Mouse (Mus musculus): ENCODE data around the gene Siglech. TPM values are rescaled to one million over a fixed set of nuclear protein-coding genes. Genes with fewer than 3 reads are reported as not detected.
A peak's percentile ranks its signal among the peaks of the same experiment; 100 is the strongest.
"Not testable (repeated sequence)": the region's sequence is repeated elsewhere in the genome, so short reads cannot be mapped to it uniquely, and the experiment has no call there.

The Siglech gene
- polyA plus RNA-seq, 1 experiment from 2014 or later: 0.33 TPM

DNA sequence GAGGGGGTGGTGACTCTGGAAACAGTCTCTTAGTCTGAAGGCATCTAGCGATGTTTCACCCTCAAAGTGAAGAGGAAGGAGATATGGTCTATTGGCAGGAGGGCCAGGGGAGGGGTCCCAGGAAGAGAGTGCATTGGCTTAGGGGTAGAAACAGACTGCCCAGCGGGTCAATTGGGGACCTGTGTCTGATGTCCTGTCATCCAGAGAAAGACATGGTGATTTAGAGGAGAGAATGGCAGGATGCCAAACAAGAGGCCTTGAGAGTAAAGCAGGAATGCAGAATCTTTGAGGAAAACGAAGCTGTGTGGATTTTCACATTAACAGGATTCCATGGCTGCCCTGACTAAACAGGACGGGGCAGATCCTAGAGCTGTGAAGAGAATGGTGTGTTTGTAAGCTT lies 12.0 kb downstream of the Siglech start:
- Histone ChIP-seq H3K9me3 (replicated peaks; ENCODE audit: control insufficient read depth, low read length) (no peaks in the 10 kb centered on the region), H3K9ac (ENCODE audit: low read length) (no peak overlapping the region), H3K4me1 (ENCODE audit: control insufficient read depth, insufficient read depth, low read length) (no peaks in the 10 kb centered on the region), H3K4me3 (ENCODE audit: low read length) (no peak overlapping the region), H3K4me2 (ENCODE audit: low read depth, low read length) (no peak overlapping the region), H3K27ac (ENCODE audit: low read length) (no peak overlapping the region), H3K36me3 (ENCODE audit: control insufficient read depth, insufficient read depth) (no peaks in the 10 kb centered on the region), H3K27me3 (ENCODE audit: control insufficient read depth, insufficient read depth, low read length) (no peaks in the 10 kb centered on the region)
- WGBS: 34% methylated on average over 4 of the region's 4 CpGs
- ATAC-seq (replicated peaks; ENCODE audit: extremely low read depth, insufficient read depth, low FRiP score): no peak

DNA sequence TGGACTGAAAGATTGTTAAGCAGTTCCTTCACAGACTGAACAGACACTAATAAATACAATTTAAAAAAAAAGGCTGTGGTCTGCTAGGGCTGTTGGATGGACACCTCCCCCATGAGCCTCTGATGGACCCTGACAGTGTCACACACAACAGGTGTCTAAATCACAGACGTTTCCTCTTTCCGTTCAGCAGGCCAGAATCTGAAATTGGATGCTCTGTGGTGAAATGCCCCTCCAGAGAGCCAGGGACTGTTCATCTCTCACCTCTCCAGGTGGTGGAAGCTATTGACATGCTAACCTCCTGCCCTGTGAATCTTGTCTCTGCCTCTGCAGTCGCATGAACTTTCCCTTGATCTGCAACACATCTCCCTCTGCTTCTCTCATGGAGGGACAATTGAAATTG lies 14.5 kb downstream of the Siglech start:
- ATAC-seq (replicated peaks; ENCODE audit: extremely low read depth, insufficient read depth, low FRiP score): no peak
- Histone ChIP-seq H3K4me1 (ENCODE audit: control insufficient read depth, insufficient read depth, low read length) (no peaks in the 10 kb centered on the region), H3K4me3 (ENCODE audit: low read length) (no peak overlapping the region), H3K9ac (ENCODE audit: low read length) (no peak overlapping the region), H3K27ac (ENCODE audit: low read length) (no peak overlapping the region), H3K36me3 (ENCODE audit: control insufficient read depth, insufficient read depth) (no peaks in the 10 kb centered on the region), H3K9me3 (replicated peaks; ENCODE audit: control insufficient read depth, low read length) (no peaks in the 10 kb centered on the region), H3K4me2 (ENCODE audit: low read depth, low read length) (no peak overlapping the region), H3K27me3 (ENCODE audit: control insufficient read depth, insufficient read depth, low read length) (no peaks in the 10 kb centered on the region)
- WGBS: 54% methylated on average over 3 of the region's 3 CpGs

DNA sequence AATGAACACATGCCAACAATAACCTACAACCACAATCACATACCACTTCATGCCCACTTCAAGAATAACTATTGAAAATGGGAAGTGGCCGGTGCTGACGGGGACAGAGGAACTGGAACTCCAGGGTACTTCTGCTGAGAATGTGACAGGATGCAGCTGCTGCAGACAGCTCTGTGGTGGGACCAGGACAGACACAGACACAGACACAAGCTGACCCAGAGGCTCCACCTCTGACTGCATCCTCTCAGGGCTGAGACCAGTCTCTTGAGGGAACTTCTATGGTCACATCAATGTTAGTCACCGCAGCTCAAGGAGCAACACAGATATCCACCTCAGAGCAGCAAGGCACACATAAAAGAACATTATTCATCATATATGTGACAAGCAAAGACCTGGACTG lies 16.6 kb downstream of the Siglech start:
- H3K4me1 ChIP-seq (ENCODE audit: control insufficient read depth, insufficient read depth, low read length): no peaks in the 10 kb centered on the region
- no peak overlapping the region for H3K4me3 ChIP-seq (ENCODE audit: low read length)
- whole genome bisulfite sequencing: 42% methylated on average over 3 of the region's 3 CpGs
- H3K36me3 ChIP-seq (ENCODE audit: control insufficient read depth, insufficient read depth): no peaks in the 10 kb centered on the region
- H3K27me3 ChIP-seq (ENCODE audit: control insufficient read depth, insufficient read depth, low read length): no peaks in the 10 kb centered on the region
- H3K4me2 ChIP-seq (ENCODE audit: low read depth, low read length): no peak overlapping the region
- H3K27ac ChIP-seq (ENCODE audit: low read length): no peak overlapping the region
- H3K9me3 ChIP-seq (replicated peaks; ENCODE audit: control insufficient read depth, low read length): no peaks in the 10 kb centered on the region
- ATAC-seq (replicated peaks; ENCODE audit: extremely low read depth, insufficient read depth, low FRiP score): no peak
- no peak overlapping the region for H3K9ac ChIP-seq (ENCODE audit: low read length)

DNA sequence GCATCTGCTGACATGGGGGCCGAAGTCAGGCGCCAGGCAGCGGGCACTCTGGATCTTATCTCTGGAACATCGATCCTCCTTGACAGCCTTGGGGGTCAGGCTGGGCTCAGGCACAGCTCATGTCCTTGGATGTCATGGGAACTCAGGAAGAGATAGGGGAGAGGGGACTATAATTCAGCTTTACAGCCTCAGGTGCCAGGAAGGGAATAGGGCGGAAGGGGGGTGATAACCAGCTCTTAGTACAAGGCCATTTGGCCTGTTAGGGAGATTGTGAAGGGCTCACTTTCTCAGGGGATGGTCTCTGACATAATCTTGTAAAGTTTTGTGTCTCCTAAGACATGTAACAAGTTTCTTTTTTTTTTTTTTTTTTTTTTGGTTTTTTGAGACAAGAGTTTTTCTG lies 22.6 kb downstream of the Siglech start:
- not testable (repeated sequence) for H3K9ac ChIP-seq (ENCODE audit: low read length); H3K9me3 ChIP-seq (replicated peaks; ENCODE audit: control insufficient read depth, low read length); ATAC-seq (replicated peaks; ENCODE audit: extremely low read depth, insufficient read depth, low FRiP score); H3K36me3 ChIP-seq (ENCODE audit: control insufficient read depth, insufficient read depth); H3K4me3 ChIP-seq (ENCODE audit: low read length); H3K27ac ChIP-seq (ENCODE audit: low read length); H3K4me2 ChIP-seq (ENCODE audit: low read depth, low read length); H3K27me3 ChIP-seq (ENCODE audit: control insufficient read depth, insufficient read depth, low read length)
- 55% methylated on average over 5 of the region's 5 CpGs for WGBS
- peaks cover 11% of the 10 kb centered on the region for H3K4me1 ChIP-seq (ENCODE audit: control insufficient read depth, insufficient read depth, low read length)

DNA sequence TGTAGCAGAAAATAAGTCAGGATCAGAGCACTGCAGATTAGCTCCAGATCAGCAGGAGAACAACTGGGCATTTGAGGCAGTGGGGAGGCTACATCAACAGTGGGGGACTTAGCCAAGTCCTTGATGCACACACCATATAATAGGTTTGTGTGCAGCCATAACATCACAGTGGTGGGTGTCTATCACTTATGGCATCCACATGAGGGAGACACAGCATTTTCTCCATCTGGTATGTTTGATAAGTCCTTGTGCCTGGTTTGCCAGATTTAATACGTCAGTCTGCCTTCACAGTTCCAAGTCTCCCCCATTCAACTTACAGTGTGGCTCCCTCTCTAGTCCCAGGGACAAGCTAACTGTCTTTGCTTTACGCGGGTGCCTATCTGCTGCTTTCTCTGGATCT lies 24.3 kb downstream of the Siglech start:
- 71% methylated on average over 3 of the region's 3 CpGs for WGBS
- no peak for ATAC-seq (replicated peaks; ENCODE audit: extremely low read depth, insufficient read depth, low FRiP score)
- peaks cover 13% of the 10 kb centered on the region for H3K36me3 ChIP-seq (ENCODE audit: control insufficient read depth, insufficient read depth)

DNA sequence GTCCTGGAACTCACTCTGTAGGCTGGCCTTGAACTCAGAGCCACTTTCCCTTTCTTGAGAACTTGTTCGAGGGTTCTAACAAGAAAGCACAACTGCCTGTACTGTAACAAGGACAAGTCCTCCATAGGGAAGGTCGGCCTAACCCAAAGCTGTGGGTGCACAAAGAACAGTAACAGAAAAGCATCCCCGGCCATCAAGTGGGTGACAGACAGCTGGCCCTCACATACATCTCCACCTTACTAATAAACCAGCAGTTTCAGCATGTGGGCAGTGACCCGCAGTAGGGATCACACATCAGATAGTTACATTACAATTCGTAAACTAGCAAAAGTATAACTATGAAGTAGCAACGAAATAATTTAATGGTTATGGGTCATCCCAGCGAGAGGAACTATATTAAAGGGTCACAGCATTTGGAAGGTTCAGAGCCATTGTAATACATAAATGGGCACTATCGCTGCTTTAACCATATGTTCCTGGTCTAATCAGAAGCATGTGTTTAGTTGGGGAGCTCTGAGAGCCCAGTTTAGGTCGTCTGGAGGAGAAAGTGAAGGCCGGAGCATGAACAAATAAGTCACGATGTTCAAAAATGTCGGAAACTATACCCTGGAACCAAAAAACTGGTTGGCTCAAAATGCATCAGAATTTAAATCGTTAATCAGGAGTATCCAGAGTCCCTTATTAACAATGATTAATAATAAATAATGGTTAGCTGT lies 25.4 kb downstream of the Siglech start:
- Histone ChIP-seq H3K4me3 (ENCODE audit: low read length) (peak overlapping the region; percentile 89), H3K4me1 (ENCODE audit: control insufficient read depth, insufficient read depth, low read length) (peaks cover 11% of the 10 kb centered on the region), H3K9ac (ENCODE audit: low read length) (peak overlapping the region; percentile 70), H3K9me3 (replicated peaks; ENCODE audit: control insufficient read depth, low read length) (no peaks in the 10 kb centered on the region), H3K36me3 (ENCODE audit: control insufficient read depth, insufficient read depth) (peaks cover 18% of the 10 kb centered on the region), H3K27me3 (ENCODE audit: control insufficient read depth, insufficient read depth, low read length) (no peaks in the 10 kb centered on the region), H3K27ac (ENCODE audit: low read length) (no peak overlapping the region), H3K4me2 (ENCODE audit: low read depth, low read length) (peak overlapping the region; percentile 70)
- WGBS: 34% methylated on average over 13 of the region's 13 CpGs
- no peak for ATAC-seq (replicated peaks; ENCODE audit: extremely low read depth, insufficient read depth, low FRiP score)

More for the DNA sequence above, 24.3 kb downstream of the Siglech start:
- Histone ChIP-seq H3K9ac (ENCODE audit: low read length) (no peak overlapping the region), H3K27me3 (ENCODE audit: control insufficient read depth, insufficient read depth, low read length) (no peaks in the 10 kb centered on the region), H3K9me3 (replicated peaks; ENCODE audit: control insufficient read depth, low read length) (no peaks in the 10 kb centered on the region), H3K4me3 (ENCODE audit: low read length) (no peak overlapping the region), H3K4me1 (ENCODE audit: control insufficient read depth, insufficient read depth, low read length) (peaks cover 11% of the 10 kb centered on the region), H3K27ac (ENCODE audit: low read length) (no peak overlapping the region), H3K4me2 (ENCODE audit: low read depth, low read length) (no peak overlapping the region)

- Histone ChIP-seq H3K9me3 (replicated peaks; ENCODE audit: control insufficient read depth, low read length) (no peaks in the 10 kb centered on the region), H3K27ac (ENCODE audit: low read length) (peak within 1 kb of the TSS; percentile 69), H3K4me3 (ENCODE audit: low read length) (peak within 1 kb of the TSS; percentile 89), H3K27me3 (ENCODE audit: control insufficient read depth, insufficient read depth, low read length) (no peaks in the 10 kb centered on the region), H3K9ac (ENCODE audit: low read length) (peak within 1 kb of the TSS; percentile 93), H3K4me2 (ENCODE audit: low read depth, low read length) (peak within 1 kb of the TSS; percentile 70), H3K36me3 (ENCODE audit: control insufficient read depth, insufficient read depth) (peaks cover 22% of the 10 kb centered on the region), H3K4me1 (ENCODE audit: control insufficient read depth, insufficient read depth, low read length) (peaks cover 11% of the 10 kb centered on the region)
- under 1% methylated on average over 51 of the region's 51 CpGs for WGBS
- ATAC-seq (replicated peaks; ENCODE audit: extremely low read depth, insufficient read depth, low FRiP score): peak; percentile 99
Observed at GRCm38 (mm10) chr7:55793952-55794603, 26.1 kb downstream of the Siglech start, which contains the start of gene Tubgcp5. TSS of gene Tubgcp5 (plus strand) at chr7:55794154.

- Histone ChIP-seq H3K27me3 (ENCODE audit: control insufficient read depth, insufficient read depth, low read length) (no peaks in the 10 kb centered on the region), H3K9ac (ENCODE audit: low read length) (no peak overlapping the region), H3K27ac (ENCODE audit: low read length) (no peak overlapping the region), H3K36me3 (ENCODE audit: control insufficient read depth, insufficient read depth) (peaks cover 55% of the 10 kb centered on the region), H3K4me1 (ENCODE audit: control insufficient read depth, insufficient read depth, low read length) (peaks cover 3% of the 10 kb centered on the region), H3K9me3 (replicated peaks; ENCODE audit: control insufficient read depth, low read length) (no peaks in the 10 kb centered on the region), H3K4me3 (ENCODE audit: low read length) (no peak overlapping the region), H3K4me2 (ENCODE audit: low read depth, low read length) (no peak overlapping the region)
- ATAC-seq (replicated peaks; ENCODE audit: extremely low read depth, insufficient read depth, low FRiP score): no peak
- WGBS: 89% methylated on average over 3 of the region's 3 CpGs
Observed at GRCm38 (mm10) chr7:55799981-55800380, 32.0 kb downstream of the Siglech start.

- H3K4me1 ChIP-seq (ENCODE audit: control insufficient read depth, insufficient read depth, low read length): peaks cover 3% of the 10 kb centered on the region; the same call in 1 of the 2 replicates
- no peak overlapping the region for H3K27ac ChIP-seq (ENCODE audit: low read length)
- 81% methylated on average over 2 of the region's 2 CpGs for WGBS
- no peak overlapping the region for H3K4me3 ChIP-seq (ENCODE audit: low read length)
- no peak for ATAC-seq (replicated peaks; ENCODE audit: extremely low read depth, insufficient read depth, low FRiP score)
- H3K36me3 ChIP-seq (ENCODE audit: control insufficient read depth, insufficient read depth): peaks cover 51% of the 10 kb centered on the region
- H3K9me3 ChIP-seq (replicated peaks; ENCODE audit: control insufficient read depth, low read length): no peaks in the 10 kb centered on the region
- no peaks in the 10 kb centered on the region for H3K27me3 ChIP-seq (ENCODE audit: control insufficient read depth, insufficient read depth, low read length)
- no peak overlapping the region for H3K9ac ChIP-seq (ENCODE audit: low read length)
- H3K4me2 ChIP-seq (ENCODE audit: low read depth, low read length): no peak overlapping the region
Observed at GRCm38 (mm10) chr7:55809967-55810366, 42.0 kb downstream of the Siglech start.

Data from heart, embryonic 16.5 days (tissue).